Mouse (Mus musculus) intestine, embryonic 14.5 days (tissue): Measurements from ENCODE around the gene Slc12a9. TPM values are rescaled to one million over a fixed set of nuclear protein-coding genes. Genes with fewer than 3 reads are reported as not detected.
A peak's percentile ranks its signal among the peaks of the same experiment; 100 is the strongest.

Source experiments
- ATAC-seq: fragments of 200-750 bp; cut with Nextera tagmentation; replicated peaks from 2 replicates; pipeline ENCODE4 v1.8.0; 2017; ENCODE audit warnings: low read depth, moderate number of reproducible peaks, moderate TSS enrichment, moderate library complexity; ENCODE audit not compliant: low FRiP score, low TSS enrichment
- DNase-seq: peaks from one replicate; pipeline ENCODE4 v3.0.0-alpha.2; 2018; ENCODE audit warnings: low spot score
- H3K27ac ChIP-seq: fragments of 300-500 bp; sonication (generic); 2 replicates; pipeline ENCODE4 v1.5.1; 2014; ENCODE audit warnings: low read depth, mild to moderate bottlenecking, control low read depth
- H3K27me3 ChIP-seq: fragments of 300-500 bp; sonication (generic); replicated peaks from 2 replicates; pipeline ENCODE4 v1.6.1; 2014; ENCODE audit warnings: low read length, control low read depth; ENCODE audit not compliant: control insufficient read depth, insufficient read depth
- H3K36me3 ChIP-seq: fragments of 300-500 bp; sonication (generic); 2 replicates; pipeline ENCODE4 v1.6.1; 2014; ENCODE audit warnings: low read length, control low read depth; ENCODE audit not compliant: control insufficient read depth, insufficient read depth
- H3K4me1 ChIP-seq: fragments of 300-500 bp; sonication (generic); replicated peaks from 2 replicates; pipeline ENCODE4 v1.6.1; 2014; ENCODE audit warnings: low read length, control low read depth, mixed read lengths; ENCODE audit not compliant: control insufficient read depth, insufficient read depth
- H3K4me2 ChIP-seq: fragments of 300-500 bp; sonication (generic); 2 replicates; pipeline ENCODE4 v1.6.1; 2014; ENCODE audit warnings: low read length
- H3K4me3 ChIP-seq: fragments of 300-500 bp; sonication (generic); 2 replicates; pipeline ENCODE4 v1.5.1; 2014; ENCODE audit warnings: low read depth, low read length, control low read depth, mixed read lengths
- H3K9ac ChIP-seq: fragments of 300-500 bp; sonication (generic); 2 replicates; pipeline ENCODE4 v1.6.1; 2014; ENCODE audit warnings: mild to moderate bottlenecking, low read length
- H3K9me3 ChIP-seq: fragments of 300-500 bp; sonication (generic); 2 replicates; pipeline ENCODE4 v1.6.1; 2016; ENCODE audit warnings: low read length, control low read depth; ENCODE audit not compliant: control insufficient read depth
- WGBS: fragments of 180-500 bp; shearing (Covaris S2); extraction: QIAGEN DNeasy Blood & Tissue Kit; methylation state at CpG from one replicate; pipeline ENCODE4 v1.1.7; 2014; 5-methylcytosine and 5-hydroxymethylcytosine counted together
- polyA plus RNA-seq: library from polyadenylated mRNA; unstranded; fragments of >200 nt; fragmentation: Nextera tagmentation; extraction: Ambion mirVana; gene quantifications from 2 replicates; pipeline ENCODE4 v1.2.1, GENCODE M21; 2014

The Slc12a9 gene
- polyA plus RNA-seq, 1 experiment from 2014 or later = 9.5 TPM

GRCm38 (mm10) chr5:137291381-137291926 is 41.9 kb downstream of the Slc12a9 start:
- DNase-seq (no peak), ATAC-seq (no peak)
- Histone ChIP-seq H3K4me1 (peaks cover 26% of the 10 kb centered on the region), H3K27ac (no peak overlapping the region), H3K27me3 (peaks cover 45% of the 10 kb centered on the region), H3K9me3 (no peaks in the 10 kb centered on the region), H3K9ac (no peak overlapping the region), H3K4me3 (no peak overlapping the region), H3K4me2 (no peak overlapping the region), H3K36me3 (peaks cover 14% of the 10 kb centered on the region)
- WGBS = 73% methylated on average over 15 of the region's 15 CpGs

DNA sequence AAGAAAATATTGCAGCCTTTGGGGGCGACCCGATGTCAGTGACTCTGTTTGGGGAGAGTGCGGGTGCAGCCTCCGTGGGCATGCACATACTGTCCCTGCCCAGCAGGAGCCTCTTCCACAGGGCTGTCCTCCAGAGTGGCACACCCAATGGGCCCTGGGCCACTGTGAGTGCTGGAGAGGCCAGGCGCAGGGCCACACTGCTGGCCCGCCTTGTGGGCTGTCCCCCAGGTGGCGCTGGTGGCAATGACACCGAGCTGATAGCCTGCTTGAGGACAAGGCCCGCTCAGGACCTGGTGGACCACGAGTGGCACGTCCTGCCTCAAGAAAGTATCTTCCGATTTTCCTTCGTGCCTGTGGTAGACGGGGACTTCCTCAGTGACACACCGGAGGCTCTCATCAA is 42.7 kb downstream of the Slc12a9 start:
- DNase-seq = peak; percentile 66
- Histone ChIP-seq H3K4me3 (no peak overlapping the region), H3K4me2 (no peak overlapping the region), H3K9me3 (no peaks in the 10 kb centered on the region), H3K4me1 (peaks cover 26% of the 10 kb centered on the region), H3K36me3 (peaks cover 7% of the 10 kb centered on the region), H3K27me3 (peaks cover 45% of the 10 kb centered on the region), H3K27ac (no peak overlapping the region), H3K9ac (no peak overlapping the region)
- no peak for ATAC-seq
- WGBS = 21% methylated on average over 15 of the region's 15 CpGs

- no peak overlapping the region for H3K27ac ChIP-seq
- no peaks in the 10 kb centered on the region for H3K36me3 ChIP-seq
- H3K27me3 ChIP-seq = peaks cover 45% of the 10 kb centered on the region
- no peak for ATAC-seq
- no peak overlapping the region for H3K4me3 ChIP-seq
- 50% methylated on average over 13 of the region's 13 CpGs for WGBS
- no peaks in the 10 kb centered on the region for H3K9me3 ChIP-seq
- DNase-seq = peak; percentile 62
- peaks cover 22% of the 10 kb centered on the region for H3K4me1 ChIP-seq
- no peak overlapping the region for H3K9ac ChIP-seq
- peak overlapping the region; percentile 71 for H3K4me2 ChIP-seq
Observed at GRCm38 (mm10) chr5:137289591-137290365, 43.6 kb downstream of the Slc12a9 start.

DNA sequence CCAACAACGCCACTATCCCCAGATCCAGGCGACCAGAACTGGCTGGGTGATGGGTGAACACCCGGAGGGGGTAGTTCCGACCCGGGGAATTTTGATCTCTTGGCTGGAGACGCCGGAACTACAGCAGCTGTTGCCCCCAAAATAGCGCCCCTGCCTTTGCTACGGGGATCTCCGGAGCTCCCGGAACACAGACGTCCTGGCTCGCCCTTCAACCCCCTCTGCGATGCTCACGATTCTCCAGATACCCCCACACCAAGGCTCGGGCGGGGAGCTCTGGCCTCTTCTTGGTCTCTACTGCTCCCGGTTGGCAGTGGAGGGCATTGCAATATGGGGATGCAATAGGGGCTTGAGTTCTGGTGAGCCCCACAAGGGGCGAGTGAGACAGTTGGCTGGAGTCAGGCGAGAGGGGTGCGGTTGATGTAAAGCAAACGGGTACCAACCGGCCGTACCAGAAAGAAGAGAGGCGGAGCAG is 44.4 kb downstream of the Slc12a9 start:
- H3K4me3 ChIP-seq = peak overlapping the region; percentile 37
- H3K4me2 ChIP-seq = peak overlapping the region; percentile 71
- H3K9ac ChIP-seq = no peak overlapping the region
- ATAC-seq (no peak), DNase-seq (peak; percentile 71)
- H3K27ac ChIP-seq = no peak overlapping the region
- peaks cover 45% of the 10 kb centered on the region for H3K27me3 ChIP-seq
- peaks cover 21% of the 10 kb centered on the region for H3K4me1 ChIP-seq
- H3K36me3 ChIP-seq = no peaks in the 10 kb centered on the region
- no peaks in the 10 kb centered on the region for H3K9me3 ChIP-seq
- WGBS = 3% methylated on average over 25 of the region's 25 CpGs

DNA sequence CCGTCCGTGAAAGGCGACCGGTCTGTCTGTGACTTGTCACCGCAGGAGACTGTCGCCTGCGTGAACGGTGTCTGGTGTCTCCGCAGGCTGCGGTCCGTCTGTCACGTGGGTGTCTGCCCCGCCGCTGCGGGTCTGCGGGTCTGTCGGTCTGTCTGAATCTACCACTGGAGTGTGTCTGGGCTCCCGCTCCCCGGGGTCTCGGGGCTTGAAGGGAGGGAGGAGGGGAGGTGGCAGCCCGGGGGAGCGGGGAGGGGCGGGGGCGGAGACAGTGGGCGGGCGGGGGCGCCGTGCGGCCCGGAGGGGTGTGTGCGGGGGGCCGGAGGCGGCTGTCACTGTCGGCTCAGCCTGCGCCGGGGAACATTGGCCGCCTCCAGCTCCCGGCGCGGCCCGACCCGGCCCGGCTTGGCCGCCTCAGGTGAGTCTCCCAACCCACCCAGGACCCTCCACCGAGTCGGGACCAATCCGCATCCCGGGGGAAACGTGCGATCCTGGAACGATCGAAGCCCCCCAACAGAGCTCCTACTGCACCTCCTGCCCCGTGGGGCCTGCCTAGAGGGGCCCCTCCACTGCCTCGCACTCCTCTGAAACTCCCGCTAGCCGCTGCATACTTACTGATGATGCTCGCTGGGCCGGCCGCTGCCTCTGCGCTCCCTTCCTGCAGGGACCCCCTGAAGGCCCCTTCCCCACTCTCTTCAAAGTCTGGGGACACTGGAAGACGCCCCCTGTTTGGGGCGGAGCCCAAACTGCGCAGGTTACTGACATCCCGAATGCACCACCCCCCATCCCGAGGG is 45.2 kb downstream of the Slc12a9 start:
- Histone ChIP-seq H3K4me1 (peaks cover 21% of the 10 kb centered on the region), H3K27me3 (peaks cover 45% of the 10 kb centered on the region), H3K4me3 (peak overlapping the region; percentile 37), H3K36me3 (no peaks in the 10 kb centered on the region), H3K9ac (peak overlapping the region; percentile 32; the same call in 1 of the 2 replicates), H3K27ac (no peak overlapping the region), H3K9me3 (no peaks in the 10 kb centered on the region), H3K4me2 (peak overlapping the region; percentile 71)
- WGBS = under 1% methylated on average over 63 of the region's 65 CpGs
- ATAC-seq (no peak), DNase-seq (peak; percentile 73)

GRCm38 (mm10) chr5:137287032-137287952 is 46.1 kb downstream of the Slc12a9 start, which contains the start of gene Ache:
Ache (plus strand) TSS chr5:137287519.
- DNase-seq = peak; percentile 74
- Histone ChIP-seq H3K4me3 (peak within 1 kb of the TSS; percentile 37), H3K9me3 (no peaks in the 10 kb centered on the region), H3K4me1 (peaks cover 21% of the 10 kb centered on the region), H3K4me2 (peak within 1 kb of the TSS; percentile 71), H3K27me3 (peaks cover 45% of the 10 kb centered on the region), H3K9ac (peak within 1 kb of the TSS; percentile 32; the same call in 1 of the 2 replicates), H3K36me3 (no peaks in the 10 kb centered on the region), H3K27ac (no peak within 1 kb of the TSS)
- WGBS = 2% methylated on average over 38 of the region's 40 CpGs
- peak; percentile 34 for ATAC-seq

GRCm38 (mm10) chr5:137286655-137287031 is 46.8 kb downstream of the Slc12a9 start:
- peak overlapping the region; percentile 60 for H3K4me2 ChIP-seq
- H3K4me3 ChIP-seq = peak overlapping the region; percentile 29; the same call in 1 of the 2 replicates
- no peak overlapping the region for H3K27ac ChIP-seq
- 1% methylated on average over 16 of the region's 16 CpGs for WGBS
- DNase-seq (peak; percentile 94), ATAC-seq (peak; percentile 56)
- no peaks in the 10 kb centered on the region for H3K9me3 ChIP-seq
- H3K4me1 ChIP-seq = peaks cover 21% of the 10 kb centered on the region
- H3K27me3 ChIP-seq = peaks cover 41% of the 10 kb centered on the region
- H3K36me3 ChIP-seq = no peaks in the 10 kb centered on the region
- no peak overlapping the region for H3K9ac ChIP-seq

- ATAC-seq (no peak), DNase-seq (no peak)
- Histone ChIP-seq H3K4me2 (no peak overlapping the region), H3K9me3 (no peaks in the 10 kb centered on the region), H3K4me3 (no peak overlapping the region), H3K4me1 (peaks cover 21% of the 10 kb centered on the region), H3K36me3 (no peaks in the 10 kb centered on the region), H3K27me3 (peaks cover 39% of the 10 kb centered on the region), H3K27ac (no peak overlapping the region), H3K9ac (no peak overlapping the region)
- 26% methylated on average over 7 of the region's 7 CpGs for WGBS
Observed at GRCm38 (mm10) chr5:137285986-137286385, 47.4 kb downstream of the Slc12a9 start.
